Mouse (Mus musculus) ES-Bruce4 (cell line): Measurements from ENCODE around the gene Utp14b.

ENCODE experiments used
- CTCF ChIP-seq: IDR thresholded peaks from one replicate; pipeline ENCODE4 v1.8.1; 2011; ENCODE audit warnings: low read depth, low read length
- EP300 ChIP-seq: IDR thresholded peaks from 2 replicates; pipeline ENCODE4 v1.6.1; 2011; ENCODE audit warnings: low read depth, low read length; ENCODE audit not compliant: insufficient read depth
- POLR2A ChIP-seq: IDR thresholded peaks from one replicate; pipeline ENCODE4 v1.8.1; 2011; ENCODE audit warnings: low read length; ENCODE audit not compliant: insufficient read depth

DNA sequence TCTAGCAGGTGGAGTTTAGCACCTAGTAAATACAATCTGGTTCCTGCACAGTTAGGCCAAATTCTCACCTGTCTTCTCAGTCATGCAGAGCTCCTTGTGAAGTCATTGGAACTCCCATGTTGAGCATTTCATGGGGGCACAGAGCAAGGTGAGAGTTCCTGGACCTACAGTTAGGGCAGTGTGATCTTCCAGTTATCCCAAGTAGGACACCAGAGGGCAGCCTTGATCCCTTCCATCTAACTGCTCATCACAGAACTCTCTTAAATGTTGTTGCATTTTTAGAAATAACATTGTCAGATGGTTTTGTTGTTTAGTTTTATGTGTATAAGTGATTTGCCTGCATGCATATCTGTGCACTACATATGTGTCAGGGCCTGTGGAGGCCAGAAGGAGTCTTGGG, 29.0 kb downstream of the Utp14b start:
- TF ChIP-seq POLR2A, result no peak
- TF ChIP-seq CTCF, result peak; percentile 41
- no peak for TF ChIP-seq EP300
